Mouse (Mus musculus) heart, embryonic 12.5 days (tissue): ENCODE measurements at regions not wholly inside any gene's neighbourhood (a gene's known extent, or its start where the extent isn't known, plus 50 kb on each side); places are given as distances from the start of the nearest gene placed in this dataset.

Experiments used
- ATAC-seq: fragments of 200-750 bp; cut with Nextera tagmentation; 2 replicates; pipeline ENCODE4 v1.8.0; 2017; ENCODE audit warnings: moderate TSS enrichment, moderate library complexity; ENCODE audit not compliant: insufficient number of reproducible peaks, low FRiP score
- H3K27ac ChIP-seq: fragments of 300-500 bp; sonication (generic); 2 replicates; pipeline ENCODE4 v1.5.1; 2016; ENCODE audit warnings: mild to moderate bottlenecking, moderate library complexity; ENCODE audit not compliant: poor library complexity, severe bottlenecking
- H3K27me3 ChIP-seq: fragments of 300-500 bp; sonication (generic); replicated peaks from 2 replicates; pipeline ENCODE4 v1.6.1; 2016; ENCODE audit warnings: mild to moderate bottlenecking, moderate library complexity
- H3K36me3 ChIP-seq: fragments of 300-500 bp; sonication (generic); 2 replicates; pipeline ENCODE4 v1.6.1; 2016; ENCODE audit warnings: mild to moderate bottlenecking, moderate library complexity
- H3K4me1 ChIP-seq: fragments of 300-500 bp; sonication (generic); replicated peaks from 2 replicates; pipeline ENCODE4 v1.6.1; 2016; ENCODE audit warnings: mild to moderate bottlenecking
- H3K4me2 ChIP-seq: fragments of 300-500 bp; sonication (generic); 2 replicates; pipeline ENCODE4 v1.6.1; 2016; ENCODE audit warnings: mild to moderate bottlenecking, moderate library complexity
- H3K4me3 ChIP-seq: fragments of 300-500 bp; sonication (generic); 2 replicates; pipeline ENCODE4 v1.5.1; 2016; ENCODE audit warnings: mild to moderate bottlenecking
- H3K9ac ChIP-seq: fragments of 300-500 bp; sonication (generic); 2 replicates; pipeline ENCODE4 v1.6.1; 2016; ENCODE audit warnings: mild to moderate bottlenecking, moderate library complexity
- H3K9me3 ChIP-seq: fragments of 300-500 bp; sonication (generic); replicated peaks from 2 replicates; pipeline ENCODE4 v1.6.1; 2016; ENCODE audit warnings: mild to moderate bottlenecking, moderate library complexity
- WGBS: fragments of 180-500 bp; shearing (Covaris S2); methylation state at CpG from one replicate; pipeline ENCODE4 v1.1.7; 2016; 5-methylcytosine and 5-hydroxymethylcytosine counted together

DNA sequence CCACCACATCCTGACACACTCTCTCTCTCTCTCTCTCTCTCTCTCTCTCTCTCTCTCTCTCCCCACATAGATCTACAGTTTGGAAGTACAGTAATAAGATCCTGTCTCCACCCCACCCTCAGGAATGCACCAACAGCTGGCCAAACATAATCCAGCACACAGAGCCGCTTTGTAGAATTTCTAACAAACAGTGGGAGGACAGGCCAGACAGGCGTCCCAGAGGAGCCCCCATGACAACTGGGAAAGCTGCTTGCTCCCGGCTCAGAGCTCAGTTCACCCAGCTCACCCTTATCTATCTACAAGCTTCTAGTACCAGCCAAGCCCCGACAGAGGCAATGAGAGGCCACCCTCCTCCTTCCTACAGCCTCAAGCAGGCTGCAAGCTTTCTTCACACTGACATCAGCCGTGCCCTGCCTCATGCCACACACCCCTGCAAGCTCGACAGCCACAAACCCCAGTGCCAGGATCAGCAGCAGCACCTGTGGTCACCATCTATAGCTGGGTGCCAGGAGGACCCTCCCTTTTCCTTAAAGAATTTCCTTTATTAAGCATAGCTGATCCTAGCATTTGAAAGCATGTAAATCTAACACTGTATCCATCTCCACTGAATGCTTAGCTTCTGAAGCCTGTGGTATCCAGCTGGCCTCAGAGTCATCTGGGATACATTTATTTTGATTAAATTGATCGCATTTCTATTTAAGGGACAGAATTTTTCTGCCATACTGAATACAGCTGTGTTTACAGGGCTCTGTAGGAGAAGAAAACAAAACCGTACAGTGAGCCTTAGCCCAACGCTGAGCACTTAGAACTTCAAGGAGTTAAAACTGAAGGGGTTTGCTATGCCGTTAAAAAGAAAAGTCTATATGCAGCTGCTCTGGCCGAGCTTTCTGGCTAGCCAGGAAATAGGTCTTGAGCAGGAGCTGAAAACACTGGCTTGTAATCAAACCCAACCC, 160.9 kb downstream of the Gm11361 start:
- Histone ChIP-seq H3K27me3 (no peaks in the 10 kb centered on the region), H3K36me3 (no peaks in the 10 kb centered on the region), H3K4me1 (peaks cover 60% of the 10 kb centered on the region), H3K4me2 (peak overlapping the region; percentile 68), H3K9ac (peak overlapping the region; percentile 46; the same call in 1 of the 2 replicates), H3K4me3 (peak overlapping the region; percentile 33), H3K27ac (peak overlapping the region; percentile 90), H3K9me3 (no peaks in the 10 kb centered on the region)
- ATAC-seq: peak; percentile 85
- WGBS: 19% methylated on average over 11 of the region's 11 CpGs

GRCm38 (mm10) chr13:28417431-28417928, 160.2 kb downstream of the Gm11361 start:
- Histone ChIP-seq H3K9ac (peak overlapping the region; percentile 46; the same call in 1 of the 2 replicates), H3K4me1 (peaks cover 60% of the 10 kb centered on the region), H3K27me3 (no peaks in the 10 kb centered on the region), H3K9me3 (no peaks in the 10 kb centered on the region), H3K36me3 (no peaks in the 10 kb centered on the region), H3K4me2 (peak overlapping the region; percentile 68), H3K4me3 (peak overlapping the region; percentile 33), H3K27ac (peak overlapping the region; percentile 90)
- WGBS: 6% methylated on average over 7 of the region's 7 CpGs
- peak; percentile 58 for ATAC-seq

- ATAC-seq: no peak
- Histone ChIP-seq H3K4me1 (peaks cover 56% of the 10 kb centered on the region), H3K9ac (no peak overlapping the region; the same call in 1 of the 2 replicates), H3K27ac (peak overlapping the region; percentile 90), H3K4me2 (peak overlapping the region; percentile 68), H3K9me3 (no peaks in the 10 kb centered on the region), H3K4me3 (peak overlapping the region; percentile 33; the same call in 1 of the 2 replicates), H3K36me3 (no peaks in the 10 kb centered on the region), H3K27me3 (no peaks in the 10 kb centered on the region)
- 41% methylated on average over 8 of the region's 8 CpGs for WGBS
Observed at GRCm38 (mm10) chr13:28416887-28417286, 159.6 kb downstream of the Gm11361 start.

GRCm38 (mm10) chr13:28416231-28416630, 158.9 kb downstream of the Gm11361 start:
- Histone ChIP-seq H3K9ac (no peak overlapping the region), H3K4me2 (peak overlapping the region; percentile 14), H3K36me3 (no peaks in the 10 kb centered on the region), H3K4me3 (no peak overlapping the region), H3K27me3 (no peaks in the 10 kb centered on the region), H3K9me3 (no peaks in the 10 kb centered on the region), H3K4me1 (peaks cover 49% of the 10 kb centered on the region), H3K27ac (peak overlapping the region; percentile 41; the same call in 1 of the 2 replicates)
- no peak for ATAC-seq
- 24% methylated on average over 6 of the region's 6 CpGs for WGBS

GRCm38 (mm10) chr13:28415769-28416168, 158.4 kb downstream of the Gm11361 start:
- WGBS: 76% methylated on average over 1 of the region's 1 CpGs

DNA sequence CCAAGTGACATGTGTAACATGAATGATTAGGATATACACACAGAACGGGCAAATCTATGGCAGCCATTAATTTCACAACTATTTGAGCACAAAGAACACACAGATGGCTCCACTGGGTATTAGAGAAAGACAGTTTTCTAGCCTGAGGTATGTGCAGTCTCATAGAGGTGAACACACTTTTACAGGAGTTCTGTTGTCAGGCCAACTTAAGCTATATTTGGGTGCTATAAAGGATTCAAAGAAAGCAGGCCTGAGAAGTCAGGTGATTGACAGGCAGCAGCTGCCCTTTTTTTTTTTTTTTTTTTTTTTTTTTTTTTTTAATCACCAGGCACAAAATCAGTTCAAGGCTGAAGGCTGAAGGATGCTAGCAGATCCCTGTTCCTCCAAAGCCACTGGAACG, 153.0 kb downstream of the Gm11361 start:
- no peak overlapping the region for H3K4me2 ChIP-seq
- ATAC-seq: no peak
- no peaks in the 10 kb centered on the region for H3K9me3 ChIP-seq
- no peak overlapping the region for H3K9ac ChIP-seq
- no peaks in the 10 kb centered on the region for H3K4me1 ChIP-seq
- WGBS: 71% methylated on average over 2 of the region's 2 CpGs
- no peaks in the 10 kb centered on the region for H3K27me3 ChIP-seq
- no peak overlapping the region for H3K27ac ChIP-seq
- H3K36me3 ChIP-seq: no peaks in the 10 kb centered on the region
- no peak overlapping the region for H3K4me3 ChIP-seq

More at GRCm38 (mm10) chr13:28415769-28416168, 158.4 kb downstream of the Gm11361 start:
- no peaks in the 10 kb centered on the region for H3K9me3 ChIP-seq
- no peak overlapping the region for H3K4me3 ChIP-seq
- ATAC-seq: no peak
- no peak overlapping the region for H3K4me2 ChIP-seq
- no peak overlapping the region for H3K9ac ChIP-seq
- no peaks in the 10 kb centered on the region for H3K27me3 ChIP-seq
- peak overlapping the region; percentile 57; the same call in 1 of the 2 replicates for H3K27ac ChIP-seq
- peaks cover 45% of the 10 kb centered on the region for H3K4me1 ChIP-seq
- H3K36me3 ChIP-seq: no peaks in the 10 kb centered on the region

- Histone ChIP-seq H3K4me3 (no peak overlapping the region), H3K9ac (no peak overlapping the region), H3K27ac (no peak overlapping the region), H3K27me3 (no peaks in the 10 kb centered on the region), H3K4me1 (no peaks in the 10 kb centered on the region), H3K4me2 (no peak overlapping the region), H3K36me3 (no peaks in the 10 kb centered on the region), H3K9me3 (no peaks in the 10 kb centered on the region)
- no peak for ATAC-seq
- WGBS: 50% methylated on average over 1 of the region's 1 CpGs
Observed at GRCm38 (mm10) chr13:28409609-28409902, 152.2 kb downstream of the Gm11361 start.

- ATAC-seq: no peak
- no peak overlapping the region for H3K9ac ChIP-seq
- H3K27me3 ChIP-seq: no peaks in the 10 kb centered on the region
- H3K4me1 ChIP-seq: no peaks in the 10 kb centered on the region
- H3K4me2 ChIP-seq: no peak overlapping the region
- 67% methylated on average over 7 of the region's 7 CpGs for WGBS
- H3K27ac ChIP-seq: no peak overlapping the region
- H3K4me3 ChIP-seq: no peak overlapping the region
- no peaks in the 10 kb centered on the region for H3K9me3 ChIP-seq
- no peaks in the 10 kb centered on the region for H3K36me3 ChIP-seq
Observed at GRCm38 (mm10) chr13:28408868-28409608, 151.7 kb downstream of the Gm11361 start.

DNA sequence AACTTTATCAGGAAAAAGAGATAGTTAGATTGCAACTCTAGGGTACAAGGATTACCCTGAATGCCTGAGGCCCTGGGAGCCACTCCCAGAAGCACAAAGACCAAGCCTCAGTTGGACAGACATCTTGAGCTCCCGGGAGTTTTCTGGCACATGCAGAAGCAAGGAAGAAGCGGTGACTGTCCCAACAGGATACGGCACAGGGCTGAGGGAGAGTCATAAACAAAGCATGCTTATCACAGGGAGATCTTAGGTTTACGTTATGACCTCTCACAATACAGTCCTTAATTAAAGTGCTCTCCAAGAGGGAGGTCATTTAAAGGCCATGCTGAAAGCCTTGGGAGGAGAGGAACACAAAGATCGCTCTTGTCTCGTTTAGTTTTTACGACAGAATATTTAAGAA, 143.1 kb downstream of the Gm11361 start:
- no peaks in the 10 kb centered on the region for H3K36me3 ChIP-seq
- H3K4me3 ChIP-seq: no peak overlapping the region
- no peaks in the 10 kb centered on the region for H3K27me3 ChIP-seq
- no peak for ATAC-seq
- no peak overlapping the region for H3K9ac ChIP-seq
- H3K9me3 ChIP-seq: no peaks in the 10 kb centered on the region
- no peak overlapping the region for H3K27ac ChIP-seq
- no peaks in the 10 kb centered on the region; the same call in 1 of the 2 replicates for H3K4me1 ChIP-seq
- no peak overlapping the region for H3K4me2 ChIP-seq
- 48% methylated on average over 7 of the region's 7 CpGs for WGBS
